Mouse (Mus musculus): ENCODE measurements at regions not wholly inside any gene's neighbourhood (a gene's known extent, or its start where the extent isn't known, plus 50 kb on each side); places are given as distances from the start of the nearest gene placed in this dataset.

- no peak for TF ChIP-seq CTCF (IDR thresholded peaks at IDR 0.05; ENCODE audit: extremely low read depth, insufficient read depth, low read length)
- TF ChIP-seq POLR2A (IDR thresholded peaks at IDR 0.05; ENCODE audit: extremely low read depth, insufficient read depth, low read length), result no peak
These were observed 168.4 kb upstream of the Cxcl12 start for GRCm38 (mm10) chr6:116999940-117000339.

Measured in cortical plate, adult 2 months (tissue).